Mouse (Mus musculus): Measurements from ENCODE around the gene Amdhd2. TPM values are rescaled to one million over a fixed set of nuclear protein-coding genes. Genes with fewer than 3 reads are reported as not detected.
"Not testable (repeated sequence)": the region's sequence is repeated elsewhere in the genome, so short reads cannot be mapped to it uniquely, and the experiment has no call there.

Amdhd2 gene
- polyA plus RNA-seq, 1 experiment from 2014 or later: 38.5 TPM

DNA sequence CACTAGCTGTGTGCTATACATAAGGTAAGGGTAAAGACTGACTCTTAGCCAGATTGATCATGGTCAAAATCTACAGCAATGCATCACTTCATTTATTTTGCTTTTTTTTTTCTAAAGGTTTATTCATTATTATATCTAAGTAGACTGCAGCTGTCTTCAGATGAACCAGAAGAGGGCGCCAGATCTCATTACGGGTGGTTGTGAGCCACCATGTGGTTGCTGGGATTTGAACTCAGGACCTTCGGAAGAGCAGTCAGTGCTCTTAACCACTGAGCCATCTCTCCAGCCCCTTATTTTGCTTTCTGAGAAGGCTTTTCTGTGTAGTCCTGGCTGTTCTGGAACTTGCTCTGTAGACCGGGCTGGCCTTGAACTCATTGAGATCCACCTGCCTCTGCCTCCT, 30.6 kb downstream of the Amdhd2 start:
- not testable (repeated sequence) for H3K27ac ChIP-seq; H3K36me3 ChIP-seq; ATAC-seq (ENCODE audit: insufficient number of reproducible peaks, insufficient read depth, low FRiP score, low TSS enrichment, low read depth); H3K4me2 ChIP-seq; H3K4me1 ChIP-seq (replicated peaks); H3K4me3 ChIP-seq (replicated peaks); H3K9ac ChIP-seq (replicated peaks); H3K27me3 ChIP-seq; H3K9me3 ChIP-seq
- WGBS: 83% methylated on average over 4 of the region's 4 CpGs

DNA sequence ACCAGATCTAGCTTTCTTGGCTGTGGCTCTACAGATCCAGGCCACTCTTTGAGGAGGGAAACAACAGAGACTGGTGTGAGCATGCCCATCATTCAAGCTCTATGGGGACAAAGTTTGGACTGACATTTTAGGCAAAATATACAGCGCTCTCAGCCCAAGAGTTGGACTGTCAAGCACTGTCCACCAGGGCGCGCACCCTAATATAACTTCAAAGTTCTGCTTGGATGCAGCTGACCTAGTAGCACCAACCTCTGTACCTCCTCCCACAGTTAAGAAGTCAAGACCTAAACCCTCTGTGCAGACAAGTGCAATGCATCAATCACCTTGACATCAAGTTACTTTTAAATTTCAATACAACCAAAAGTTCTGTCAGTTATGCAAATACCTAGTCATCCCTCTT, 32.0 kb downstream of the Amdhd2 start:
- no peak overlapping the region for H3K9ac ChIP-seq (replicated peaks)
- H3K4me1 ChIP-seq (replicated peaks): peaks cover 5% of the 10 kb centered on the region
- 0 out of 2 replicates have a peak, but pooled peaks cover 3% of the 10 kb centered on the region for H3K36me3 ChIP-seq
- H3K4me3 ChIP-seq (replicated peaks): no peak overlapping the region
- 91% methylated on average over 3 of the region's 3 CpGs for WGBS
- H3K4me2 ChIP-seq: no peak overlapping the region
- no peaks in the 10 kb centered on the region for H3K9me3 ChIP-seq
- H3K27me3 ChIP-seq: no peaks in the 10 kb centered on the region
- no peak for ATAC-seq (ENCODE audit: insufficient number of reproducible peaks, insufficient read depth, low FRiP score, low TSS enrichment, low read depth)
- H3K27ac ChIP-seq: no peak overlapping the region

- H3K4me2 ChIP-seq; ATAC-seq (ENCODE audit: insufficient number of reproducible peaks, insufficient read depth, low FRiP score, low TSS enrichment, low read depth); H3K27me3 ChIP-seq; H3K4me3 ChIP-seq (replicated peaks); H3K4me1 ChIP-seq (replicated peaks); H3K9ac ChIP-seq (replicated peaks); H3K9me3 ChIP-seq; H3K36me3 ChIP-seq; H3K27ac ChIP-seq: not testable (repeated sequence)
- WGBS: 87% methylated on average over 4 of the region's 4 CpGs
These were observed 34.3 kb downstream of the Amdhd2 start for GRCm38 (mm10) chr17:24129246-24129645.

DNA sequence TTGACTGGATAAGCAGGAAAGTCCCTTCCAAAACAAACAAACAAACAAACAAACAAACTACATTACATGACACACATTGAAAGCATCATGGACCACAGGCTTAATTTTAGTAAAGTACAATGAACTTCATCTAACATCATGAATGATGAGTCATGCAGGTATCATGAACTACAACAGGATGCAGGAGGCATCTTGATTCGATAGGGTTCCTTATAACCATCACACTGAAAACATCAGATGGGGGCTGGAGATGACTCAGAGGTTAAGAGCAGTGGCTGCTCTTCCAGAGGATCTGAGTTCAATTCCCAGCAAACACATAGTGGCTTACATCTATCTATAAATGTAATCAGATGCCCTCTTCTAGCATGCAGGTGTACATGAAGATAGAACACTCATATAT, 36.0 kb downstream of the Amdhd2 start:
- ATAC-seq (ENCODE audit: insufficient number of reproducible peaks, insufficient read depth, low FRiP score, low TSS enrichment, low read depth): no peak
- 94% methylated on average over 1 of the region's 1 CpGs for WGBS
- Histone ChIP-seq H3K9me3 (no peaks in the 10 kb centered on the region), H3K9ac (replicated peaks) (no peak overlapping the region), H3K27ac (no peak overlapping the region), H3K4me1 (replicated peaks) (peaks cover 5% of the 10 kb centered on the region), H3K36me3 (no peaks in the 10 kb centered on the region), H3K4me2 (no peak overlapping the region), H3K4me3 (replicated peaks) (no peak overlapping the region), H3K27me3 (no peaks in the 10 kb centered on the region)

DNA sequence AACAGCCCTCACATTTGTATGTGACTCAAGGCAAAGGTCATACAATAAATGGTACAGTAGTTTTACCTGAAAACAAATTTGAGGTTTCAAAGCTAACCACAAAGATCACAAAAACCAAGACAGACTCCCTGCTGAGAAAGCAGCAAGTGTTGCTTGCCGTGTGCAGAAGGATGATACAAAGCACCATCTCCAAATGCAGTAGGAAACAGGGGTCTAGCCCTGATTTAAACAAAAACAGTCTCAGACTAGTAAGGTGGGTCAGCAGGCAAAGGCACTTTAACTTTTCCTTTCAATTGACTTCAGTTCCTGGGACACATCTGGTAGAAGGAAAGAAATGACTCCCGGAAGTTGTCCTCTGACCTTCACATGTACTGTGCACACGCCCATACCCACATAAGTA, 36.8 kb downstream of the Amdhd2 start:
- Histone ChIP-seq H3K9ac (replicated peaks) (no peak overlapping the region), H3K4me3 (replicated peaks) (no peak overlapping the region), H3K4me2 (no peak overlapping the region), H3K4me1 (replicated peaks) (peaks cover 5% of the 10 kb centered on the region), H3K9me3 (no peaks in the 10 kb centered on the region), H3K27ac (no peak overlapping the region), H3K27me3 (no peaks in the 10 kb centered on the region), H3K36me3 (no peaks in the 10 kb centered on the region)
- WGBS: 79% methylated on average over 3 of the region's 3 CpGs
- no peak for ATAC-seq (ENCODE audit: insufficient number of reproducible peaks, insufficient read depth, low FRiP score, low TSS enrichment, low read depth)

DNA sequence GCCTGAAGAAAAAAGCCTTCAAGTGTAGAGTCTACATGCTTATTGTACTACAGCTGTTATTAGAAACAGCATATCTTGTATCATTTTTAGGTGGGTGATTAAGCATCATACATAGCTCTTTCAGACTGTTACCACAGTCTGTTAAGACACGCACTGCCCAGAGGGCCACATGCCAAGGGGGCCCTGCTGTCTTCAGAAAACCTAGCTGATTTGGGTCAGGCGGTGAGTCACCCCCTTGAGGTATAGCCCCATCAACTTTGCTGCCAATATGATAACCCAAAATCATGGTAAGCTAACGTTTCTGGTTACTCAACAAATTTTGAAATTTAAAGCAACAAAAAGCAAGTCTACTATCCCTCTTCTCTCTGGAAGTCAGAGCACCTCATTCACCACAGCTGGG, 44.1 kb downstream of the Amdhd2 start:
- no peak overlapping the region for H3K4me3 ChIP-seq (replicated peaks)
- no peaks in the 10 kb centered on the region for H3K9me3 ChIP-seq
- WGBS: 87% methylated on average over 3 of the region's 3 CpGs
- no peak overlapping the region for H3K4me2 ChIP-seq
- H3K9ac ChIP-seq (replicated peaks): no peak overlapping the region
- H3K27me3 ChIP-seq: no peaks in the 10 kb centered on the region
- H3K27ac ChIP-seq: no peak overlapping the region
- no peak for ATAC-seq (ENCODE audit: insufficient number of reproducible peaks, insufficient read depth, low FRiP score, low TSS enrichment, low read depth)
- H3K4me1 ChIP-seq (replicated peaks): no peaks in the 10 kb centered on the region
- no peaks in the 10 kb centered on the region for H3K36me3 ChIP-seq

DNA sequence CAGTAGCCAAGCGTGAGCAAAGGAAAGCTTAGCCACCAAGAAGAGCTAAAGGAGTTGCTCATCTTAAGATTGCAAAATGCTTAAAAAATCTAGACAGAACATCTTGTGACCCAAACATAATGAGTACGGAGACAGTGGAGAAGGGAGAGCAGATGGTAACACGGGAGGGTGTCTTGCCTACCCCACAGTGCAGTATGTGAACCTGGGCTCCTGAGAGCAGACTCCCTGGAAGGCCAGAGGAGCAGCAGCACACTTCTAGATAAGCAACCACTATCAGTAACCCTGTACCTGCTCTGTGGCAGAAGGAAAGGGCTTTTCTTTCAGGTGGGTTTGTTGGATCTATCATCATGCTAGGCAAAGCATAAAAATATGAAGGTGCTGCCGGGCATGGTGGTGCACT, 50.5 kb downstream of the Amdhd2 start:
- no peaks in the 10 kb centered on the region for H3K4me1 ChIP-seq (replicated peaks)
- no peaks in the 10 kb centered on the region for H3K27me3 ChIP-seq
- H3K9ac ChIP-seq (replicated peaks): no peak overlapping the region
- ATAC-seq (ENCODE audit: insufficient number of reproducible peaks, insufficient read depth, low FRiP score, low TSS enrichment, low read depth): no peak
- 88% methylated on average over 4 of the region's 4 CpGs for WGBS
- no peak overlapping the region for H3K4me2 ChIP-seq
- H3K9me3 ChIP-seq: no peaks in the 10 kb centered on the region
- H3K4me3 ChIP-seq (replicated peaks): no peak overlapping the region
- peaks cover 25% of the 10 kb centered on the region for H3K36me3 ChIP-seq
- H3K27ac ChIP-seq: no peak overlapping the region

DNA sequence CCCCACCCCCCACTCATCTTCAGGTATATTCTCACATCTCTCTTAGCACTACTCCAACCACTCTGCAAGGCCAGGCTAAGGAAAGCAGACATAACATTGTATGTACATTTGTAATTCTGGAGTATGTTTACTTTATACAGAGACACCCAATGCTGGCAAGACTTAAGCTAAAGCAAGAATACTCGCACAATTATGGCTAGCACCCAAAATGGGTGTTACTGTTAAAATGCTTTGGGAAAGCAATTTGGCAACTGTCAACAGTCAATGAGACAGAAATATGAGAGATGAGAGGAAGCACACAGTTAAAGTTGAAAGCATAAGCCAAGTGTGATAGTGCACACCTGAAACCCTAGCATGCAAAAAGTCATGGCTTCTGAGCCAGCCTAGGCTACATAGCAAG, 52.3 kb downstream of the Amdhd2 start:
- no peak for ATAC-seq (ENCODE audit: insufficient number of reproducible peaks, insufficient read depth, low FRiP score, low TSS enrichment, low read depth)
- Histone ChIP-seq H3K9me3 (no peaks in the 10 kb centered on the region), H3K9ac (replicated peaks) (no peak overlapping the region), H3K4me2 (no peak overlapping the region), H3K4me1 (replicated peaks) (no peaks in the 10 kb centered on the region), H3K27me3 (no peaks in the 10 kb centered on the region), H3K4me3 (replicated peaks) (no peak overlapping the region), H3K36me3 (peaks cover 36% of the 10 kb centered on the region), H3K27ac (no peak overlapping the region)
- WGBS: 95% methylated on average over 1 of the region's 1 CpGs

- 76% methylated on average over 1 of the region's 1 CpGs for WGBS
These were observed 54.7 kb downstream of the Amdhd2 start for GRCm38 (mm10) chr17:24108896-24109295.

More at GRCm38 (mm10) chr17:24108896-24109295, 54.7 kb downstream of the Amdhd2 start:
- Histone ChIP-seq H3K9me3 (no peaks in the 10 kb centered on the region), H3K4me2 (no peak overlapping the region), H3K27ac (no peak overlapping the region), H3K27me3 (no peaks in the 10 kb centered on the region), H3K4me1 (replicated peaks) (no peaks in the 10 kb centered on the region), H3K9ac (replicated peaks) (no peak overlapping the region), H3K36me3 (peaks cover 56% of the 10 kb centered on the region), H3K4me3 (replicated peaks) (no peak overlapping the region)
- no peak for ATAC-seq (ENCODE audit: insufficient number of reproducible peaks, insufficient read depth, low FRiP score, low TSS enrichment, low read depth)

Other genes starting within 250 kb of the Amdhd2 start
- gene Dcpp3, start 246.3 kb downstream of the Amdhd2 start, polyA plus RNA-seq (2016; fragmentation: Nextera tagmentation; extraction: Ambion mirVana): not detected in 2 replicates
- gene Sbp, start 222.1 kb downstream of the Amdhd2 start, polyA plus RNA-seq (2016; fragmentation: Nextera tagmentation; extraction: Ambion mirVana): not detected in 2 replicates
- not detected in 2 replicates for gene Sbpl, start 208.5 kb downstream of the Amdhd2 start, polyA plus RNA-seq (2016; fragmentation: Nextera tagmentation; extraction: Ambion mirVana)
- gene Prss30, start 183.2 kb downstream of the Amdhd2 start, polyA plus RNA-seq (2016; fragmentation: Nextera tagmentation; extraction: Ambion mirVana): not detected in 2 replicates
- gene Prss22, start 165.7 kb downstream of the Amdhd2 start, polyA plus RNA-seq (2016; fragmentation: Nextera tagmentation; extraction: Ambion mirVana): 0.76 and 0.84 TPM in 2 replicates
- 0.17 TPM in 1 of 2 replicates, not detected in the other for gene Prss27, start 125.6 kb downstream of the Amdhd2 start, polyA plus RNA-seq (2016; fragmentation: Nextera tagmentation; extraction: Ambion mirVana)
- gene Kctd5, start 90.3 kb downstream of the Amdhd2 start, polyA plus RNA-seq (2016; fragmentation: Nextera tagmentation; extraction: Ambion mirVana): 91.6 and 94.7 TPM in 2 replicates
- 38.5 and 39.1 TPM in 2 replicates for gene Pdpk1, start 12.8 kb downstream of the Amdhd2 start, polyA plus RNA-seq (2016; fragmentation: Nextera tagmentation; extraction: Ambion mirVana)
- 392 and 404 TPM in 2 replicates for gene Atp6v0c, start 5.9 kb upstream of the Amdhd2 start, polyA plus RNA-seq (2016; fragmentation: Nextera tagmentation; extraction: Ambion mirVana)
- gene Tbc1d24, start 41.8 kb upstream of the Amdhd2 start, polyA plus RNA-seq (2016; fragmentation: Nextera tagmentation; extraction: Ambion mirVana): 6.7 and 9.9 TPM in 2 replicates
- 19.5 and 19.8 TPM in 2 replicates for gene Ntn3, start 45.8 kb upstream of the Amdhd2 start, polyA plus RNA-seq (2016; fragmentation: Nextera tagmentation; extraction: Ambion mirVana)
- 18.3 and 20.2 TPM in 2 replicates for gene Tedc2, start 57.1 kb upstream of the Amdhd2 start, polyA plus RNA-seq (2016; fragmentation: Nextera tagmentation; extraction: Ambion mirVana)
- gene Ccnf, start 87.7 kb upstream of the Amdhd2 start, polyA plus RNA-seq (2016; fragmentation: Nextera tagmentation; extraction: Ambion mirVana): 90.7 and 92.7 TPM in 2 replicates
- gene Abca17, start 187.3 kb upstream of the Amdhd2 start, polyA plus RNA-seq (2016; fragmentation: Nextera tagmentation; extraction: Ambion mirVana): 0.08 TPM in 1 of 2 replicates, not detected in the other
- 4.7 and 4.8 TPM in 2 replicates for gene Abca3, start 188.2 kb upstream of the Amdhd2 start, polyA plus RNA-seq (2016; fragmentation: Nextera tagmentation; extraction: Ambion mirVana)

All from limb, embryonic 12.5 days (tissue).